Mouse (Mus musculus) myocyte (in vitro differentiated cells): Measurements from ENCODE around the gene Trp53. TPM values are rescaled to one million over a fixed set of nuclear protein-coding genes. Genes with fewer than 3 reads are reported as not detected.

Experiments
- H3K27me3 ChIP-seq: one replicate; pipeline ENCODE4 v1.6.1; 2011; ENCODE audit not compliant: control insufficient read depth, insufficient read depth, insufficient read length
- H3K36me3 ChIP-seq: one replicate; pipeline ENCODE4 v1.6.1; 2011; ENCODE audit not compliant: control insufficient read depth, insufficient read depth
- H3K4me2 ChIP-seq: one replicate; pipeline ENCODE4 v1.6.1; 2011; ENCODE audit warnings: low read depth, control low read depth
- H3K4me3 ChIP-seq: one replicate; pipeline ENCODE4 v1.5.1; 2011; ENCODE audit warnings: mild to moderate bottlenecking, control low read depth, moderate library complexity
- H3K79me2 ChIP-seq: one replicate; pipeline ENCODE4 v1.6.1; 2011; ENCODE audit not compliant: control insufficient read depth, insufficient read depth
- H3ac ChIP-seq: one replicate; pipeline ENCODE4 v1.6.1; 2011; ENCODE audit not compliant: control insufficient read depth, insufficient read length
- CEBPB ChIP-seq: IDR thresholded peaks from 2 replicates; pipeline ENCODE4 v1.6.1; 2011; ENCODE audit warnings: mild to moderate bottlenecking, moderate library complexity; ENCODE audit not compliant: poor library complexity, insufficient read depth, severe bottlenecking
- E2F4 ChIP-seq: IDR thresholded peaks from one replicate; pipeline ENCODE4 v1.6.1; 2011; ENCODE audit warnings: mild to moderate bottlenecking, control low read depth, moderate library complexity; ENCODE audit not compliant: insufficient read depth
- MAX ChIP-seq: IDR thresholded peaks from one replicate; pipeline ENCODE4 v1.6.1; 2011; ENCODE audit warnings: low read depth, mild to moderate bottlenecking, control low read depth
- MYOD1 ChIP-seq, 3 experiments: IDR thresholded peaks; one replicate each; pipeline ENCODE4 v1.6.1; 2011; ENCODE audit warnings: control low read depth in 2 of 3, low read depth in 2 of 3, mild to moderate bottlenecking in 2 of 3, moderate library complexity in 1 of 3; ENCODE audit not compliant: insufficient read length in 2 of 3, control insufficient read depth in 1 of 3
- MYOG ChIP-seq, 3 experiments: IDR thresholded peaks; one replicate each; pipeline ENCODE4 v1.6.1; 2011; ENCODE audit warnings: control low read depth in 2 of 3, low read depth in 2 of 3, mild to moderate bottlenecking in 2 of 3; ENCODE audit not compliant: insufficient read length in 2 of 3, control insufficient read depth in 1 of 3, insufficient read depth in 1 of 3
- POLR2A ChIP-seq: IDR thresholded peaks from one replicate; pipeline ENCODE4 v1.6.1; 2011; ENCODE audit warnings: low read depth, mild to moderate bottlenecking, control low read depth, moderate library complexity; ENCODE audit not compliant: insufficient read length
- POLR2AphosphoS2 ChIP-seq: IDR thresholded peaks from one replicate; pipeline ENCODE4 v1.6.1; 2011; ENCODE audit warnings: low read depth, control low read depth; ENCODE audit not compliant: insufficient read length
- REST ChIP-seq: IDR thresholded peaks from one replicate; pipeline ENCODE4 v1.6.1; 2011; ENCODE audit warnings: mild to moderate bottlenecking, control low read depth, moderate library complexity; ENCODE audit not compliant: insufficient read depth, insufficient read length
- SRF ChIP-seq: IDR thresholded peaks from one replicate; pipeline ENCODE4 v1.6.1; 2011; ENCODE audit warnings: low read depth; ENCODE audit not compliant: control insufficient read depth, insufficient read length
- TCF12 ChIP-seq: IDR thresholded peaks from one replicate; pipeline ENCODE4 v1.6.1; 2011; ENCODE audit warnings: mild to moderate bottlenecking, control low read depth; ENCODE audit not compliant: poor library complexity, insufficient read depth, severe bottlenecking
- TCF3 ChIP-seq: IDR thresholded peaks from one replicate; pipeline ENCODE4 v1.6.1; 2011; ENCODE audit warnings: low read depth, control low read depth; ENCODE audit not compliant: insufficient read length
- USF1 ChIP-seq: IDR thresholded peaks from one replicate; pipeline ENCODE4 v1.6.1; 2011; ENCODE audit warnings: low read depth, mild to moderate bottlenecking, control low read depth, moderate library complexity
- polyA plus RNA-seq: library from polyadenylated mRNA; unstranded; fragments of >200 nt; fragmentation: generic; extraction: Trizol; gene quantifications from one replicate; pipeline ENCODE4 v1.2.1, GENCODE M21; 2012; ENCODE audit warnings: missing spikeins

Gene Trp53
- polyA plus RNA-seq, 1 experiment = 119 TPM

- H3ac ChIP-seq = no peak overlapping the region
- H3K27me3 ChIP-seq = no peaks in the 10 kb centered on the region
- TF ChIP-seq CEBPB = no peak
- TF ChIP-seq MYOG (IDR thresholded peaks at IDR 0.05; ENCODE audit: control insufficient read depth in 1 of 3, insufficient read depth in 1 of 3, insufficient read length in 2 of 3, low read depth in 2 of 3) = no peak
- no peak for TF ChIP-seq E2F4
- TF ChIP-seq MYOD1 (IDR thresholded peaks at IDR 0.05; ENCODE audit: control insufficient read depth in 1 of 3, insufficient read length in 2 of 3, low read depth in 2 of 3) = no peak
- no peak for TF ChIP-seq TCF3
- no peak for TF ChIP-seq SRF
- TF ChIP-seq MAX = no peak
- no peak for TF ChIP-seq POLR2AphosphoS2
- no peak for TF ChIP-seq POLR2A
- TF ChIP-seq REST = no peak
- no peak for TF ChIP-seq USF1
- TF ChIP-seq TCF12 = no peak
- H3K79me2 ChIP-seq = no peaks in the 10 kb centered on the region
- H3K4me3 ChIP-seq = no peak overlapping the region
- peaks cover 7% of the 10 kb centered on the region for H3K36me3 ChIP-seq
- H3K4me2 ChIP-seq = no peak overlapping the region
These were observed 21.4 kb upstream of the Trp53 start for GRCm38 (mm10) chr11:69558756-69559155.

GRCm38 (mm10) chr11:69559183-69559582, 21.0 kb upstream of the Trp53 start:
- no peak overlapping the region for H3K4me3 ChIP-seq
- no peak overlapping the region for H3ac ChIP-seq
- H3K36me3 ChIP-seq = peaks cover 8% of the 10 kb centered on the region

GRCm38 (mm10) chr11:69559851-69560765, 20.1 kb upstream of the Trp53 start, which contains the start of gene Efnb3:
Efnb3 (minus strand) TSS chr11:69560205.
- Histone ChIP-seq H3ac (no peak within 1 kb of the TSS), H3K4me2 (no peak within 1 kb of the TSS), H3K79me2 (no peaks in the 10 kb centered on the region), H3K27me3 (no peaks in the 10 kb centered on the region), H3K36me3 (peaks cover 11% of the 10 kb centered on the region), H3K4me3 (no peak within 1 kb of the TSS)
- no peak for TF ChIP-seq MYOD1 (IDR thresholded peaks at IDR 0.05; ENCODE audit: control insufficient read depth in 1 of 3, insufficient read length in 2 of 3, low read depth in 2 of 3)
- TF ChIP-seq TCF12 = no peak

More at GRCm38 (mm10) chr11:69559183-69559582, 21.0 kb upstream of the Trp53 start:
- H3K79me2 ChIP-seq = no peaks in the 10 kb centered on the region
- no peak for TF ChIP-seq TCF12
- H3K27me3 ChIP-seq = no peaks in the 10 kb centered on the region
- no peak overlapping the region for H3K4me2 ChIP-seq

- no peak overlapping the region for H3K4me2 ChIP-seq
- H3K27me3 ChIP-seq = no peaks in the 10 kb centered on the region
- H3K36me3 ChIP-seq = peaks cover 11% of the 10 kb centered on the region
- TF ChIP-seq CEBPB = no peak
- TF ChIP-seq TCF3 = no peak
- no peak for TF ChIP-seq E2F4
- no peaks in the 10 kb centered on the region for H3K79me2 ChIP-seq
- H3K4me3 ChIP-seq = no peak overlapping the region
- H3ac ChIP-seq = no peak overlapping the region
These were observed 19.0 kb upstream of the Trp53 start for GRCm38 (mm10) chr11:69560896-69561854.

- no peak for TF ChIP-seq USF1
- no peak for TF ChIP-seq POLR2AphosphoS2
- no peak for TF ChIP-seq TCF12
- no peak for TF ChIP-seq E2F4
- TF ChIP-seq MYOD1 (IDR thresholded peaks at IDR 0.05; ENCODE audit: control insufficient read depth in 1 of 3, insufficient read length in 2 of 3, low read depth in 2 of 3) = no peak
- TF ChIP-seq CEBPB = no peak
- Histone ChIP-seq H3ac (no peak overlapping the region), H3K4me2 (no peak overlapping the region), H3K36me3 (peaks cover 11% of the 10 kb centered on the region), H3K4me3 (no peak overlapping the region), H3K27me3 (no peaks in the 10 kb centered on the region), H3K79me2 (no peaks in the 10 kb centered on the region)
These were observed 16.8 kb upstream of the Trp53 start for GRCm38 (mm10) chr11:69563373-69563772.
